Mouse (Mus musculus): ENCODE results near the gene Acy3. TPM values are rescaled to one million over a fixed set of nuclear protein-coding genes. Genes with fewer than 3 reads are reported as not detected.

Acy3 gene
- polyA plus RNA-seq, 1 experiment from 2014 or later: 13.0 TPM

GRCm38 (mm10) chr19:3995505-3995904, 9.1 kb downstream of the Acy3 start:
- no peak overlapping the region for H3K4me3 ChIP-seq (ENCODE audit: low read depth, low read length)
- no peak overlapping the region for H3K4me2 ChIP-seq (ENCODE audit: low read length)
- ATAC-seq (replicated peaks; ENCODE audit: low FRiP score, low TSS enrichment, low read depth) (no peak), DNase-seq (ENCODE audit: low spot score) (no peak)
- no peaks in the 10 kb centered on the region for H3K36me3 ChIP-seq (ENCODE audit: control insufficient read depth, insufficient read depth, low read length)
- H3K9me3 ChIP-seq (ENCODE audit: control insufficient read depth, low read length): no peaks in the 10 kb centered on the region
- no peak overlapping the region for H3K9ac ChIP-seq (ENCODE audit: low read length)
- peaks cover 5% of the 10 kb centered on the region; the same call in 1 of the 2 replicates for H3K4me1 ChIP-seq (replicated peaks; ENCODE audit: control insufficient read depth, insufficient read depth, low read length)
- H3K27ac ChIP-seq (ENCODE audit: low read depth): no peak overlapping the region
- H3K27me3 ChIP-seq (replicated peaks; ENCODE audit: control insufficient read depth, insufficient read depth, low read length): no peaks in the 10 kb centered on the region
- WGBS: 66% methylated on average over 3 of the region's 3 CpGs

DNA sequence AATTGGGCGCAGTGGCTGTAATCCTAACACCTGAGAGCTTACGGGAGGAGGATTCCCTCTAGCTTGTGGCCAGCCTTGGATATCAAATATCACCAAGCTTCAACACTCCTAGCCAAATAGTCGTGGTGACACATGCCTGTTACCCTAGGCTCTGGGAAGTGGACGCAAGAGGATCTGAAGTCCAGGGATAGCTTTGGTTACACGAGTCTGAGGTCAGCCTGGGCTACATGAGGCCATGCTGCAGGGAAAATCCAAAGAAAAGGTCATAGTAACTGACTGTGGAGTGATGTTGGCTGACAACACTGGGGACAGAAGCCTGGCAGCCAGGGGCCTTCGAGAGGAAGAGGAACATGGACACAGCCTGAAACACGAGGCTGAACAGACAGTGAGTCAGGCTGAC, 9.7 kb downstream of the Acy3 start:
- no peaks in the 10 kb centered on the region for H3K27me3 ChIP-seq (replicated peaks; ENCODE audit: control insufficient read depth, insufficient read depth, low read length)

DNA sequence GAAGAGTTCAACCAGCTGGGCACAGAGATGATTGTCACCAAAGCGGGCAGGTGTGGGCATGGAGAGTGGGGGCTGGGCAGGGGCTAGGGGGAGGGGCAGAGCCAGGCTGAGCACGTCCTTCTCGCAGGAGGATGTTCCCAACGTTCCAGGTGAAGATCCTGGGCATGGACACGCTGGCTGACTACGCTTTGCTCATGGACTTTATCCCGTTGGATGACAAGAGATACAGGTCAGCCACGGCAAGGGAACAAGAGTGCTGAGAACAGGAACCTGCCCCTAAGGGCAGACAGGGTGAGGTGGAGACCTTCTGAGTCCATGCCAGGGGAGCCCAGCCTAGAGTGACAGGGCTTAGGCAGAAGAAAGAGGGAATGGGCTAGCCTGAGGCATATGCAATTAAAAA, 10.4 kb downstream of the Acy3 start:
- no peak overlapping the region for H3K4me3 ChIP-seq (ENCODE audit: low read depth, low read length)
- peaks cover 15% of the 10 kb centered on the region for H3K4me1 ChIP-seq (replicated peaks; ENCODE audit: control insufficient read depth, insufficient read depth, low read length)
- H3K27me3 ChIP-seq (replicated peaks; ENCODE audit: control insufficient read depth, insufficient read depth, low read length): no peaks in the 10 kb centered on the region
- H3K9me3 ChIP-seq (ENCODE audit: control insufficient read depth, low read length): no peaks in the 10 kb centered on the region
- no peak for DNase-seq (ENCODE audit: low spot score)
- H3K27ac ChIP-seq (ENCODE audit: low read depth): no peak overlapping the region
- no peak overlapping the region for H3K9ac ChIP-seq (ENCODE audit: low read length)
- ATAC-seq (replicated peaks; ENCODE audit: low FRiP score, low TSS enrichment, low read depth): no peak
- WGBS: 82% methylated on average over 8 of the region's 8 CpGs
- H3K4me2 ChIP-seq (ENCODE audit: low read length): no peak overlapping the region
- H3K36me3 ChIP-seq (ENCODE audit: control insufficient read depth, insufficient read depth, low read length): no peaks in the 10 kb centered on the region

More for the DNA sequence above, 9.7 kb downstream of the Acy3 start:
- Histone ChIP-seq H3K36me3 (ENCODE audit: control insufficient read depth, insufficient read depth, low read length) (no peaks in the 10 kb centered on the region), H3K9ac (ENCODE audit: low read length) (no peak overlapping the region), H3K4me2 (ENCODE audit: low read length) (no peak overlapping the region), H3K4me3 (ENCODE audit: low read depth, low read length) (no peak overlapping the region), H3K4me1 (replicated peaks; ENCODE audit: control insufficient read depth, insufficient read depth, low read length) (peaks cover 9% of the 10 kb centered on the region), H3K9me3 (ENCODE audit: control insufficient read depth, low read length) (no peaks in the 10 kb centered on the region), H3K27ac (ENCODE audit: low read depth) (no peak overlapping the region)
- no peak for DNase-seq (ENCODE audit: low spot score)
- ATAC-seq (replicated peaks; ENCODE audit: low FRiP score, low TSS enrichment, low read depth): no peak
- 75% methylated on average over 7 of the region's 7 CpGs for WGBS

- Histone ChIP-seq H3K9ac (ENCODE audit: low read length) (no peak overlapping the region), H3K9me3 (ENCODE audit: control insufficient read depth, low read length) (no peaks in the 10 kb centered on the region), H3K27me3 (replicated peaks; ENCODE audit: control insufficient read depth, insufficient read depth, low read length) (no peaks in the 10 kb centered on the region), H3K4me1 (replicated peaks; ENCODE audit: control insufficient read depth, insufficient read depth, low read length) (peaks cover 16% of the 10 kb centered on the region), H3K27ac (ENCODE audit: low read depth) (no peak overlapping the region), H3K36me3 (ENCODE audit: control insufficient read depth, insufficient read depth, low read length) (no peaks in the 10 kb centered on the region), H3K4me2 (ENCODE audit: low read length) (no peak overlapping the region), H3K4me3 (ENCODE audit: low read depth, low read length) (no peak overlapping the region)
- DNase-seq (ENCODE audit: low spot score) (no peak), ATAC-seq (replicated peaks; ENCODE audit: low FRiP score, low TSS enrichment, low read depth) (no peak)
- 47% methylated on average over 8 of the region's 8 CpGs for WGBS
Observed at GRCm38 (mm10) chr19:3997231-3997630, 10.9 kb downstream of the Acy3 start.

DNA sequence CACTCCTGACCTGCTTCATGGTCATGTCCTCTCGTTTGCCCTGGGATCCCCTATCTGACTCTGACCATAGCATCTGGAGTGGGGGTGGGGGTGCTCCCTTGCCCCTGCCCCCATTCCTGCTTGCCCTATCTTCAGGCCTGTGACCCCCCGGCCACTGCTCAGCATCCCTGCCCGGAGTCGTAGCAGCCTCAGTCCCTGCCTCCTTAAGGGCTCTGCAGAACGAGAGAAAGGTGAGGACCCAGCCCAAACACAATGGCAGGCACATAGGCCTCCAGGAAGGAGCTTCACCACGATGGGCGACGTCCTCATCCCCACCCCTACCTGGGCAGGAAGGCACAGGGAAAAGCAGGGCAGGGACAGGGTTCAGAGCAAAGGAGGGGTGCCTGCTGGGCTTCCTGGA, 12.0 kb downstream of the Acy3 start:
- no peak overlapping the region for H3K27ac ChIP-seq (ENCODE audit: low read depth)
- DNase-seq (ENCODE audit: low spot score) (no peak), ATAC-seq (replicated peaks; ENCODE audit: low FRiP score, low TSS enrichment, low read depth) (no peak)
- peaks cover 16% of the 10 kb centered on the region for H3K4me1 ChIP-seq (replicated peaks; ENCODE audit: control insufficient read depth, insufficient read depth, low read length)
- no peak overlapping the region for H3K9ac ChIP-seq (ENCODE audit: low read length)
- H3K36me3 ChIP-seq (ENCODE audit: control insufficient read depth, insufficient read depth, low read length): no peaks in the 10 kb centered on the region
- no peak overlapping the region for H3K4me2 ChIP-seq (ENCODE audit: low read length)
- no peaks in the 10 kb centered on the region for H3K27me3 ChIP-seq (replicated peaks; ENCODE audit: control insufficient read depth, insufficient read depth, low read length)
- 77% methylated on average over 8 of the region's 8 CpGs for WGBS
- H3K4me3 ChIP-seq (ENCODE audit: low read depth, low read length): no peak overlapping the region
- no peaks in the 10 kb centered on the region for H3K9me3 ChIP-seq (ENCODE audit: control insufficient read depth, low read length)

DNA sequence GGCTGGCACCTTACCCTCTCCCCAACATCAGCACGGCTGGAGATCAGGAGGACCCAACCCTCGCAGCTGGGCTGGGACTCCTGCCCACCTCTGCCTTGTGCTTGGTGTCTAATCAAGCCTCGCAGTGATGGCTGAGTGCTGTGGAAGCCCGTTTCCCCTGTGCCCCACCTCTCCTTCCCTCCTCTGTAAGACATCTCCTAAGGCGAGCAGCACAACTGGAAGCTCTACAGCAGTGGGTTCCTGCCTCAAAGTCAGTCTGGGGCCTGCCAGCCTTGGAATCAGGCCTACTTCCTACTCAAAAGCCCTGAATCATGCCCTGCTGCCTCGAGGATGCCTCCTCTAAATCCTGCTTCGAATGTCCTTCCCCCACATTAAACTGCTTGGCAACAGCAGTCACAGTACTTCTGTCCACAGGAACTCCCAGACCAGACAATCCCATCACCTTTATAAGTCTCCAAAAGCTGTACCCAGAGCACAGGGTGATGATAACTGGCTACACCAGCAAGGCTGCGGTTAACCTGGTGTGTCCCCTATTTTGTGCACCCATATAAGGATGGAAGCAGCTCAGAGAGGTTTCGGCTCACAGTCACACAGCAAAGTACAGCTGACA, 12.9 kb downstream of the Acy3 start:
- Histone ChIP-seq H3K27me3 (replicated peaks; ENCODE audit: control insufficient read depth, insufficient read depth, low read length) (no peaks in the 10 kb centered on the region), H3K4me1 (replicated peaks; ENCODE audit: control insufficient read depth, insufficient read depth, low read length) (peaks cover 16% of the 10 kb centered on the region), H3K9me3 (ENCODE audit: control insufficient read depth, low read length) (no peaks in the 10 kb centered on the region), H3K4me2 (ENCODE audit: low read length) (peak overlapping the region; percentile 87), H3K36me3 (ENCODE audit: control insufficient read depth, insufficient read depth, low read length) (no peaks in the 10 kb centered on the region), H3K27ac (ENCODE audit: low read depth) (no peak overlapping the region; the same call in 1 of the 2 replicates), H3K4me3 (ENCODE audit: low read depth, low read length) (peak overlapping the region; percentile 59), H3K9ac (ENCODE audit: low read length) (peak overlapping the region; percentile 39)
- WGBS: 83% methylated on average over 9 of the region's 9 CpGs
- ATAC-seq (replicated peaks; ENCODE audit: low FRiP score, low TSS enrichment, low read depth) (no peak), DNase-seq (ENCODE audit: low spot score) (no peak)

GRCm38 (mm10) chr19:4000119-4000900, 13.9 kb downstream of the Acy3 start, which contains the start of the genes Nudt8 and Gm49405:
Gene Nudt8 (plus strand): TSS chr19:4000580.
Gene Gm49405 (plus strand): TSS chr19:4000626.
- WGBS: under 1% methylated on average over 64 of the region's 64 CpGs
- H3K9me3 ChIP-seq (ENCODE audit: control insufficient read depth, low read length): no peaks in the 10 kb centered on the region
- peak within 1 kb of the TSS; percentile 97 for H3K27ac ChIP-seq (ENCODE audit: low read depth)
- H3K36me3 ChIP-seq (ENCODE audit: control insufficient read depth, insufficient read depth, low read length): peaks cover 2% of the 10 kb centered on the region; the same call in 1 of the 2 replicates
- H3K4me3 ChIP-seq (ENCODE audit: low read depth, low read length): peak within 1 kb of the TSS; percentile 59
- peak within 1 kb of the TSS; percentile 87 for H3K4me2 ChIP-seq (ENCODE audit: low read length)
- peaks cover 16% of the 10 kb centered on the region for H3K4me1 ChIP-seq (replicated peaks; ENCODE audit: control insufficient read depth, insufficient read depth, low read length)
- H3K9ac ChIP-seq (ENCODE audit: low read length): peak within 1 kb of the TSS; percentile 64
- DNase-seq (ENCODE audit: low spot score) (peak; percentile 99), ATAC-seq (replicated peaks; ENCODE audit: low FRiP score, low TSS enrichment, low read depth) (peak; percentile 89)
- no peaks in the 10 kb centered on the region for H3K27me3 ChIP-seq (replicated peaks; ENCODE audit: control insufficient read depth, insufficient read depth, low read length)

DNA sequence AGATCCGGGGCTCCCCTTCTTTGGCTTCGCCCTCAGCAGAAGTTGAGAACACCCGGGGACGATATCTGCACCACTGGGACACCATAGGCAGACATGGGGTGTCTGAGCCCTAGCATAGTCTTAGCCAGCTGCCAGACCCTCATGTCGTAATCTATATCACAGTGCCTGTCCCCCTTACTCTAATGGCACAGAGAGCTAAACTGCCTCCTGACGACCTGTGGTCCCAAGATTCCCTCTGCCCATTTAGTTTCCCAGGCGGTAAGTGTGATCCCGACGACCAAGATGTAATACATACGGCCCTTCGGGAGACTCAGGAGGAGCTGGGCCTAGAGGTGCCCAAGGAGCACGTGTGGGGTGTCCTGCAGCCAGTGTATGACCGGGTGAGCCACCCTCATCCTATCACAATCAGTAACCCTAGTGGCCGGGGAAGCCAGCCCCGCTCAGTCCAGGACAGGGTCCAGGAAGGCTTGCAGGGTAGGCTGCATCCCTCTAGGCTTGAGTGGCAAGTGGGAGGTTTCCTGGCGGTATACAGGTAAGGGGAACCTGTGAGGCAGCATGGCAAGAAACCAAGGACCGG, 14.7 kb downstream of the Acy3 start:
- Histone ChIP-seq H3K4me1 (replicated peaks; ENCODE audit: control insufficient read depth, insufficient read depth, low read length) (peaks cover 16% of the 10 kb centered on the region), H3K27me3 (replicated peaks; ENCODE audit: control insufficient read depth, insufficient read depth, low read length) (no peaks in the 10 kb centered on the region), H3K36me3 (ENCODE audit: control insufficient read depth, insufficient read depth, low read length) (peaks cover 9% of the 10 kb centered on the region), H3K9ac (ENCODE audit: low read length) (peak overlapping the region; percentile 64), H3K4me2 (ENCODE audit: low read length) (peak overlapping the region; percentile 87), H3K4me3 (ENCODE audit: low read depth, low read length) (peak overlapping the region; percentile 59), H3K27ac (ENCODE audit: low read depth) (peak overlapping the region; percentile 97), H3K9me3 (ENCODE audit: control insufficient read depth, low read length) (no peaks in the 10 kb centered on the region)
- ATAC-seq (replicated peaks; ENCODE audit: low FRiP score, low TSS enrichment, low read depth) (0 out of 2 replicates have a peak, but pooled peaks have one; percentile 5), DNase-seq (ENCODE audit: low spot score) (no peak)
- 15% methylated on average over 17 of the region's 17 CpGs for WGBS

Measured in intestine, embryonic 14.5 days (tissue).